Mouse (Mus musculus): Measurements from ENCODE around the gene Napa. TPM values are rescaled to one million over a fixed set of nuclear protein-coding genes. Genes with fewer than 3 reads are reported as not detected.

Gene Napa
- polyA plus RNA-seq, 1 experiment from 2014 or later, result 178 TPM

GRCm38 (mm10) chr7:16153522-16153921, 55.3 kb downstream of the Napa start:
- H3K4me2 ChIP-seq (ENCODE audit: low read length), result no peak overlapping the region
- no peak overlapping the region for H3K27ac ChIP-seq
- H3K4me3 ChIP-seq (replicated peaks; ENCODE audit: low read depth, low read length), result no peak overlapping the region
- peak; percentile 75 for DNase-seq (ENCODE audit: low spot score)
- H3K4me1 ChIP-seq (replicated peaks; ENCODE audit: insufficient read depth, low read length), result no peaks in the 10 kb centered on the region
- no peaks in the 10 kb centered on the region for H3K9me3 ChIP-seq (replicated peaks; ENCODE audit: low read length)
- no peak overlapping the region for H3K9ac ChIP-seq (ENCODE audit: low read depth, low read length)
- H3K27me3 ChIP-seq (ENCODE audit: insufficient read depth, low read length), result peaks cover under 1% of the 10 kb centered on the region; the same call in 1 of the 2 replicates
- H3K36me3 ChIP-seq (ENCODE audit: insufficient read depth, low read length), result no peaks in the 10 kb centered on the region
- TF ChIP-seq CTCF (IDR thresholded peaks at IDR 0.05; ENCODE audit: low read depth), result peak; percentile 84
- WGBS, result 18% methylated on average over 10 of the region's 10 CpGs
- ATAC-seq (replicated peaks; ENCODE audit: low FRiP score, low read depth), result peak; percentile 71; the same call in 1 of the 2 replicates

GRCm38 (mm10) chr7:16155132-16155872, 57.0 kb downstream of the Napa start:
- no peaks in the 10 kb centered on the region for H3K36me3 ChIP-seq (ENCODE audit: insufficient read depth, low read length)
- H3K9me3 ChIP-seq (replicated peaks; ENCODE audit: low read length), result no peaks in the 10 kb centered on the region
- no peaks in the 10 kb centered on the region for H3K4me1 ChIP-seq (replicated peaks; ENCODE audit: insufficient read depth, low read length)
- no peak overlapping the region for H3K4me2 ChIP-seq (ENCODE audit: low read length)
- peaks cover 10% of the 10 kb centered on the region; the same call in 1 of the 2 replicates for H3K27me3 ChIP-seq (ENCODE audit: insufficient read depth, low read length)
- H3K4me3 ChIP-seq (replicated peaks; ENCODE audit: low read depth, low read length), result no peak overlapping the region
- DNase-seq (ENCODE audit: low spot score) (no peak), ATAC-seq (replicated peaks; ENCODE audit: low FRiP score, low read depth) (no peak)
- no peak overlapping the region for H3K27ac ChIP-seq
- no peak overlapping the region for H3K9ac ChIP-seq (ENCODE audit: low read depth, low read length)
- no peak for TF ChIP-seq CTCF (IDR thresholded peaks at IDR 0.05; ENCODE audit: low read depth)
- WGBS, result 62% methylated on average over 9 of the region's 9 CpGs

- H3K4me3 ChIP-seq (replicated peaks; ENCODE audit: low read depth, low read length), result no peak overlapping the region
- H3K4me2 ChIP-seq (ENCODE audit: low read length), result no peak overlapping the region
- no peak overlapping the region for H3K9ac ChIP-seq (ENCODE audit: low read depth, low read length)
- H3K4me1 ChIP-seq (replicated peaks; ENCODE audit: insufficient read depth, low read length), result no peaks in the 10 kb centered on the region
- ATAC-seq (replicated peaks; ENCODE audit: low FRiP score, low read depth) (no peak), DNase-seq (ENCODE audit: low spot score) (no peak)
- H3K27ac ChIP-seq, result no peak overlapping the region
- no peak for TF ChIP-seq CTCF (IDR thresholded peaks at IDR 0.05; ENCODE audit: low read depth)
- no peaks in the 10 kb centered on the region for H3K9me3 ChIP-seq (replicated peaks; ENCODE audit: low read length)
- 50% methylated on average over 8 of the region's 8 CpGs for WGBS
- peaks cover 10% of the 10 kb centered on the region; the same call in 1 of the 2 replicates for H3K27me3 ChIP-seq (ENCODE audit: insufficient read depth, low read length)
- H3K36me3 ChIP-seq (ENCODE audit: insufficient read depth, low read length), result no peaks in the 10 kb centered on the region
These were observed 58.0 kb downstream of the Napa start for GRCm38 (mm10) chr7:16156105-16156714.

GRCm38 (mm10) chr7:16158735-16159134, 60.5 kb downstream of the Napa start:
- H3K4me1 ChIP-seq (replicated peaks; ENCODE audit: insufficient read depth, low read length), result no peaks in the 10 kb centered on the region
- H3K27me3 ChIP-seq (ENCODE audit: insufficient read depth, low read length), result peaks cover 10% of the 10 kb centered on the region; the same call in 1 of the 2 replicates
- peak overlapping the region; percentile 28; the same call in 1 of the 2 replicates for H3K4me2 ChIP-seq (ENCODE audit: low read length)
- ATAC-seq (replicated peaks; ENCODE audit: low FRiP score, low read depth), result 0 out of 2 replicates have a peak, but pooled peaks have one; percentile 23
- TF ChIP-seq CTCF (IDR thresholded peaks at IDR 0.05; ENCODE audit: low read depth), result no peak
- H3K36me3 ChIP-seq (ENCODE audit: insufficient read depth, low read length), result no peaks in the 10 kb centered on the region
- no peaks in the 10 kb centered on the region for H3K9me3 ChIP-seq (replicated peaks; ENCODE audit: low read length)
- 9% methylated on average over 39 of the region's 39 CpGs for WGBS
- no peak overlapping the region for H3K9ac ChIP-seq (ENCODE audit: low read depth, low read length)
- no peak overlapping the region for H3K27ac ChIP-seq
- H3K4me3 ChIP-seq (replicated peaks; ENCODE audit: low read depth, low read length), result no peak overlapping the region
- no peak for DNase-seq (ENCODE audit: low spot score)

GRCm38 (mm10) chr7:16160702-16161101, 62.4 kb downstream of the Napa start:
- 73% methylated on average over 3 of the region's 3 CpGs for WGBS
- peaks cover 10% of the 10 kb centered on the region; the same call in 1 of the 2 replicates for H3K27me3 ChIP-seq (ENCODE audit: insufficient read depth, low read length)
- no peak overlapping the region for H3K9ac ChIP-seq (ENCODE audit: low read depth, low read length)
- H3K36me3 ChIP-seq (ENCODE audit: insufficient read depth, low read length), result no peaks in the 10 kb centered on the region
- no peak overlapping the region for H3K4me3 ChIP-seq (replicated peaks; ENCODE audit: low read depth, low read length)
- no peak overlapping the region for H3K4me2 ChIP-seq (ENCODE audit: low read length)
- H3K4me1 ChIP-seq (replicated peaks; ENCODE audit: insufficient read depth, low read length), result no peaks in the 10 kb centered on the region
- no peaks in the 10 kb centered on the region for H3K9me3 ChIP-seq (replicated peaks; ENCODE audit: low read length)
- ATAC-seq (replicated peaks; ENCODE audit: low FRiP score, low read depth), result no peak
- no peak for TF ChIP-seq CTCF (IDR thresholded peaks at IDR 0.05; ENCODE audit: low read depth)
- no peak overlapping the region for H3K27ac ChIP-seq
- no peak for DNase-seq (ENCODE audit: low spot score)

GRCm38 (mm10) chr7:16161302-16161701, 63.0 kb downstream of the Napa start:
- Histone ChIP-seq H3K4me3 (replicated peaks; ENCODE audit: low read depth, low read length) (no peak overlapping the region), H3K27me3 (ENCODE audit: insufficient read depth, low read length) (peaks cover 10% of the 10 kb centered on the region; the same call in 1 of the 2 replicates), H3K9ac (ENCODE audit: low read depth, low read length) (no peak overlapping the region), H3K36me3 (ENCODE audit: insufficient read depth, low read length) (no peaks in the 10 kb centered on the region), H3K9me3 (replicated peaks; ENCODE audit: low read length) (no peaks in the 10 kb centered on the region), H3K27ac (no peak overlapping the region), H3K4me1 (replicated peaks; ENCODE audit: insufficient read depth, low read length) (no peaks in the 10 kb centered on the region), H3K4me2 (ENCODE audit: low read length) (no peak overlapping the region)
- 80% methylated on average over 9 of the region's 9 CpGs for WGBS
- no peak for ATAC-seq (replicated peaks; ENCODE audit: low FRiP score, low read depth)
- DNase-seq (ENCODE audit: low spot score), result no peak
- TF ChIP-seq CTCF (IDR thresholded peaks at IDR 0.05; ENCODE audit: low read depth), result no peak

Data from kidney, postnatal 0 days (tissue).